Mouse (Mus musculus) Patski (cell line): ENCODE measurements around the gene Msi2. TPM values are rescaled to one million over a fixed set of nuclear protein-coding genes. Genes with fewer than 3 reads are reported as not detected.

ENCODE experiments used
- ATAC-seq: fragments of 100-300 bp; one replicate; pipeline ENCODE4 v1.8.0; 2021
- CTCF ChIA-PET: fragments of 350-600 bp; sonication (Branson Sonifier 250); formaldehyde crosslinking; loops from one replicate; lab custom pipeline; 2022; ENCODE audit warnings: inconsistent platforms; lab: Charles Lee
- POLR2A ChIA-PET: fragments of 350-600 bp; sonication (Branson Sonifier 250); formaldehyde crosslinking; loops from one replicate; lab custom pipeline; 2022; ENCODE audit warnings: antibody characterized with exemption, inconsistent platforms; lab: Charles Lee
- DNase-seq: peaks from one replicate; pipeline ENCODE4 v3.0.0-alpha.2; 2011; ENCODE audit warnings: low read depth, low spot score
- H3K27me3 ChIP-seq: fragments of 371-371 bp; one replicate; pipeline ENCODE4 v1.5.1; 2021
- CTCF ChIP-seq: fragments of 100-300 bp; IDR thresholded peaks from one replicate; pipeline ENCODE4 v1.5.1; 2021
- in situ Hi-C: fragments of 300-500 bp; cut with MboI; formaldehyde crosslinking; loops from 3 replicates; pipeline ENCODE4 v1.11.1; 2018; ENCODE audit warnings: low pct_unique_long_range_greater_than_20kb, mixed read lengths
- polyA plus RNA-seq: library from polyadenylated mRNA; unstranded; gene quantifications from one replicate; pipeline ENCODE4 v1.2.3, GENCODE M21; 2021

The Msi2 gene
- polyA plus RNA-seq, 1 experiment from 2014 or later: 72.3 TPM

GRCm38 (mm10) chr11:88356598-88357290, 361.6 kb downstream of the Msi2 start:
- CTCF ChIA-PET: no interaction called here
- no peaks in the 10 kb centered on the region for H3K27me3 ChIP-seq
- no peak for TF ChIP-seq CTCF
- no peak for ATAC-seq
- DNase-seq: no peak
- POLR2A ChIA-PET: no interaction called here
- in situ Hi-C loops: no loop called here

GRCm38 (mm10) chr11:88356016-88356415, 362.3 kb downstream of the Msi2 start:
- DNase-seq: no peak
- TF ChIP-seq CTCF: no peak

GRCm38 (mm10) chr11:88354771-88355170, 363.5 kb downstream of the Msi2 start:
- DNase-seq (no peak), ATAC-seq (no peak)
- ChIA-PET POLR2A (no interaction called here), CTCF (interaction anchor here (1.2 kb wide), 1 partner anchor 9 kb away, joined by 3 read pairs; no protein-coding TSS in a partner anchor)
- no peak for TF ChIP-seq CTCF
- in situ Hi-C loops: no loop called here
- no peaks in the 10 kb centered on the region for H3K27me3 ChIP-seq

More at GRCm38 (mm10) chr11:88356016-88356415, 362.3 kb downstream of the Msi2 start:
- no peak for ATAC-seq
- ChIA-PET CTCF (no interaction called here), POLR2A (no interaction called here)
- in situ Hi-C loops: no loop called here
- no peaks in the 10 kb centered on the region for H3K27me3 ChIP-seq

GRCm38 (mm10) chr11:88351722-88352473, 366.4 kb downstream of the Msi2 start:
- TF ChIP-seq CTCF: no peak
- POLR2A ChIA-PET: interaction anchor here (0.6 kb wide), 1 partner anchor 366 kb away, joined by 3 read pairs; no protein-coding TSS in a partner anchor
- no peak for ATAC-seq
- H3K27me3 ChIP-seq: no peaks in the 10 kb centered on the region
- in situ Hi-C loops: no loop called here
- no peak for DNase-seq
- CTCF ChIA-PET: interaction anchor here (1.2 kb wide), 1 partner anchor 12 kb away, joined by 3 read pairs; no protein-coding TSS in a partner anchor

GRCm38 (mm10) chr11:88348690-88349089, 369.6 kb downstream of the Msi2 start:
- POLR2A ChIA-PET: interaction anchor here (0.6 to 0.7 kb wide), 2 partner anchors 122 to 179 kb away, joined by 3 to 5 read pairs; no protein-coding TSS in a partner anchor
- in situ Hi-C loops: no loop called here
- no peak for DNase-seq
- no peak for TF ChIP-seq CTCF
- CTCF ChIA-PET: no interaction called here
- ATAC-seq: no peak
- H3K27me3 ChIP-seq: no peaks in the 10 kb centered on the region

GRCm38 (mm10) chr11:88348056-88348455, 370.3 kb downstream of the Msi2 start:
- DNase-seq (no peak), ATAC-seq (no peak)
- ChIA-PET CTCF (no interaction called here), POLR2A (no interaction called here)
- no peak for TF ChIP-seq CTCF
- H3K27me3 ChIP-seq: no peaks in the 10 kb centered on the region
- in situ Hi-C loops: no loop called here

- ChIA-PET CTCF (interaction anchor here (1.0 to 1.4 kb wide), 2 partner anchors 9 to 45 kb away, joined by 3 to 4 read pairs; no protein-coding TSS in a partner anchor), POLR2A (interaction anchor here (1.2 kb wide), 1 partner anchor 14 kb away, joined by 3 read pairs; no protein-coding TSS in a partner anchor)
- no peak for TF ChIP-seq CTCF
- no peak for DNase-seq
- H3K27me3 ChIP-seq: no peaks in the 10 kb centered on the region
- ATAC-seq: no peak
- in situ Hi-C loops: no loop called here
Observed at GRCm38 (mm10) chr11:88346066-88346465, 372.2 kb downstream of the Msi2 start.

- DNase-seq (no peak), ATAC-seq (no peak)
- POLR2A ChIA-PET: no interaction called here
- H3K27me3 ChIP-seq: no peaks in the 10 kb centered on the region
- in situ Hi-C loops: no loop called here
- CTCF ChIA-PET: no interaction called here
- TF ChIP-seq CTCF: no peak
Observed at GRCm38 (mm10) chr11:88337926-88338325, 380.4 kb downstream of the Msi2 start.

GRCm38 (mm10) chr11:88334893-88335292, 383.4 kb downstream of the Msi2 start:
- no peak for ATAC-seq
- TF ChIP-seq CTCF: no peak
- DNase-seq: no peak
- in situ Hi-C loops: no loop called here
- H3K27me3 ChIP-seq: no peaks in the 10 kb centered on the region
- POLR2A ChIA-PET: no interaction called here
- CTCF ChIA-PET: no interaction called here

GRCm38 (mm10) chr11:88332309-88332934, 385.9 kb downstream of the Msi2 start:
- ChIA-PET CTCF (no interaction called here), POLR2A (no interaction called here)
- in situ Hi-C loops: no loop called here
- no peak for ATAC-seq
- no peak for TF ChIP-seq CTCF
- no peaks in the 10 kb centered on the region for H3K27me3 ChIP-seq
- DNase-seq: no peak
